In genomic region chr11:40733339-40734174, GRCm38 (mm10) we compare ENCODE assay signal across 8 mouse cellular contexts. TPM values are rescaled to one million over a fixed set of nuclear protein-coding genes. Genes with fewer than 3 reads are reported as not detected.
DNase-seq lines count a peak whose midpoint lies in the region; ATAC-seq lines count a peak whose summit lies in the region.

Gene Hmmr, minus strand, starts transcription at chr11:40733422.
Gene Nudcd2, plus strand, starts transcription at chr11:40733667.

- intact Hi-C loops in gastrocnemius, postnatal 14 days (cut with DNase I; ENCODE audit: low total_unique reads) = no loop called here
- intact Hi-C loops in left cerebral cortex, postnatal 10 days (cut with DNase I) = loop anchor here (5.0 kb wide), 1 partner anchor 41 kb away; no protein-coding TSS in a partner anchor

- peak; percentile 98 for ATAC-seq in inflammation-experienced regulatory T-cells, adult 6 months
- peak; percentile 91 for ATAC-seq in megakaryocyte-erythroid progenitor cell, adult 5-6 weeks (replicated peaks; ENCODE audit: low FRiP score, low TSS enrichment, poor library complexity, severe bottlenecking)

- DNase-seq in adrenal gland, adult (ENCODE audit: inconsistent age in 2 of 2, low spot score in 1 of 2) = peak; percentile 95 to 97
- peak; percentile 98 for DNase-seq in embryo, embryonic 10.5 days (ENCODE audit: low spot score)
- peak; percentile 90 for DNase-seq in gastrocnemius, postnatal 14 days
- DNase-seq in left cerebral cortex, postnatal 10 days (ENCODE audit: extremely low spot score in 1 of 2, low spot score in 2 of 2) = peak; percentile 96 to 98
- peak; percentile 92 for DNase-seq in right cerebral cortex, postnatal 25 days
- peak; percentile 89 to 92 for DNase-seq in urinary bladder, postnatal 4 days (ENCODE audit: low spot score in 2 of 2)

RNA-seq across cellular contexts. Expression of gene Hmmr, which starts in this region (rescaled TPM):
- total RNA-seq in gastrocnemius, postnatal 14 days (2021) = 1 to 10 TPM; 1.8 to 1.9 TPM
- 10 to 100 TPM in 1 of 3 experiments, 1 to 10 TPM in 2; 2.8 to 46.9 (median 4.5) TPM for polyA plus RNA-seq in inflammation-experienced regulatory T-cells, adult 6 months (2017; shearing (Covaris generic))
- 1 to 10 TPM; 2.5 TPM for total RNA-seq in left cerebral cortex, postnatal 10 days (2021)
- 55.4 and 61.8 TPM in 2 replicates for total RNA-seq in megakaryocyte-erythroid progenitor cell, adult 5-6 weeks (2014; fragmentation: Nextera tagmentation)
- 80.0 and 86.5 TPM in 2 replicates for total RNA-seq in megakaryocyte-erythroid progenitor cell, adult 5-6 weeks (2017)

RNA-seq across cellular contexts. Expression of gene Nudcd2, which starts in this region (rescaled TPM):
- 10 to 100 TPM; 14.3 to 20.1 TPM for total RNA-seq in gastrocnemius, postnatal 14 days (2021)
- polyA plus RNA-seq in inflammation-experienced regulatory T-cells, adult 6 months (2017; shearing (Covaris generic)) = 10 to 100 TPM; 39.3 to 75.1 (median 40.0) TPM
- 10 to 100 TPM; 18.3 to 23.7 TPM for total RNA-seq in left cerebral cortex, postnatal 10 days (2021)
- total RNA-seq in megakaryocyte-erythroid progenitor cell, adult 5-6 weeks (2014; fragmentation: Nextera tagmentation) = 84.4 and 118 TPM in 2 replicates
- 142 and 236 TPM in 2 replicates for total RNA-seq in megakaryocyte-erythroid progenitor cell, adult 5-6 weeks (2017)

Comparison
In these comparisons a context has a peak if more than half of its experiments do, and no peak if none do; other contexts are left out.
1. Peak in every context shown above with its lines: DNase-seq and ATAC-seq.
2. RNA of gene Hmmr (total RNA-seq): 55.4 to 86.5 TPM in megakaryocyte-erythroid progenitor cell, adult 5-6 weeks; 2.5 TPM in left cerebral cortex, postnatal 10 days and 1.8 to 1.9 TPM in gastrocnemius, postnatal 14 days; every median in the first group is over 10 times any median in the second.